Mouse (Mus musculus): Measurements from ENCODE around the gene Nfrkb. TPM values are rescaled to one million over a fixed set of nuclear protein-coding genes. Genes with fewer than 3 reads are reported as not detected.

Nfrkb gene
- 99.2 TPM for total RNA-seq (2023)

GRCm38 (mm10) chr9:31385947-31386354 lies at the start of gene Nfrkb:
Gene Nfrkb (plus strand): TSS chr9:31386192.

GRCm38 (mm10) chr9:31463692-31464474 lies 77.9 kb downstream of the Nfrkb start, which contains the start of gene Tmem45b:
Gene Tmem45b (minus strand): TSS chr9:31464462.

Other genes starting within 250 kb of the Nfrkb start
- gene Aplp2, start 174.4 kb upstream of the Nfrkb start, total RNA-seq (2023) = 73.0 TPM
- gene Prdm10, start 105.7 kb upstream of the Nfrkb start, total RNA-seq (2023) = 24.4 TPM
- gene Tmem45b, start 78.3 kb downstream of the Nfrkb start, total RNA-seq (2023) = not detected

All from CD4-positive naive resting alpha-beta T cell, adult 76 days (primary cell).